Mouse (Mus musculus): ENCODE measurements around the gene Mrpl38.

Gene Mrpl38

GRCm38 (mm10) chr11:116138468-116139138, at the start of gene Mrpl38:
TSS of gene Mrpl38 (minus strand) at chr11:116138868.
- in situ Hi-C loops (cut with MboI, MseI) = loop anchor here (10.0 kb wide), 1 partner anchor 54 kb away; the partner anchor contains the start of gene Wbp2

GRCm38 (mm10) chr11:116187226-116187930, 48.7 kb upstream of the Mrpl38 start:
- in situ Hi-C loops (cut with MboI, MseI) = no loop called here

GRCm38 (mm10) chr11:116186360-116186759, 47.7 kb upstream of the Mrpl38 start:
- in situ Hi-C loops (cut with MboI, MseI) = no loop called here

GRCm38 (mm10) chr11:116185836-116186235, 47.2 kb upstream of the Mrpl38 start:
- in situ Hi-C loops (cut with MboI, MseI) = no loop called here

- in situ Hi-C loops (cut with MboI, MseI) = loop anchor here (5.0 kb wide), 1 partner anchor 956 kb away; no protein-coding TSS in a partner anchor
Observed at GRCm38 (mm10) chr11:116178411-116179121, 39.9 kb upstream of the Mrpl38 start.

- in situ Hi-C loops (cut with MboI, MseI) = loop anchor here (5.0 kb wide), 1 partner anchor 954 kb away; no protein-coding TSS in a partner anchor
Observed at GRCm38 (mm10) chr11:116176010-116176409, 37.3 kb upstream of the Mrpl38 start.

- in situ Hi-C loops (cut with MboI, MseI) = loop anchor here (5.0 kb wide), 1 partner anchor 953 kb away; no protein-coding TSS in a partner anchor
Observed at GRCm38 (mm10) chr11:116174775-116175448, 36.2 kb upstream of the Mrpl38 start.

- in situ Hi-C loops (cut with MboI, MseI) = no loop called here
Observed at GRCm38 (mm10) chr11:116171959-116172358, 33.3 kb upstream of the Mrpl38 start.

- in situ Hi-C loops (cut with MboI, MseI) = no loop called here
Observed at GRCm38 (mm10) chr11:116170003-116170800, 31.5 kb upstream of the Mrpl38 start.

GRCm38 (mm10) chr11:116169214-116169613, 30.5 kb upstream of the Mrpl38 start:
- in situ Hi-C loops (cut with MboI, MseI) = no loop called here

GRCm38 (mm10) chr11:116167884-116168439, 29.3 kb upstream of the Mrpl38 start, which contains the start of gene Fbf1:
TSS of gene Fbf1 (minus strand) at chr11:116168166.
- in situ Hi-C loops (cut with MboI, MseI) = no loop called here

- in situ Hi-C loops (cut with MboI, MseI) = no loop called here
Observed at GRCm38 (mm10) chr11:116167232-116167631, 28.6 kb upstream of the Mrpl38 start.

- in situ Hi-C loops (cut with MboI, MseI) = no loop called here
Observed at GRCm38 (mm10) chr11:116163002-116163401, 24.3 kb upstream of the Mrpl38 start.

GRCm38 (mm10) chr11:116162146-116162545, 23.5 kb upstream of the Mrpl38 start:
- in situ Hi-C loops (cut with MboI, MseI) = no loop called here

- in situ Hi-C loops (cut with MboI, MseI) = no loop called here
Observed at GRCm38 (mm10) chr11:116161312-116161711, 22.6 kb upstream of the Mrpl38 start.

GRCm38 (mm10) chr11:116150960-116151359, 12.3 kb upstream of the Mrpl38 start:
- in situ Hi-C loops (cut with MboI, MseI) = no loop called here

GRCm38 (mm10) chr11:116149341-116149740, 10.7 kb upstream of the Mrpl38 start:
- in situ Hi-C loops (cut with MboI, MseI) = no loop called here

GRCm38 (mm10) chr11:116148761-116149221, 10.1 kb upstream of the Mrpl38 start:
- in situ Hi-C loops (cut with MboI, MseI) = no loop called here

- in situ Hi-C loops (cut with MboI, MseI) = no loop called here
Observed at GRCm38 (mm10) chr11:116146294-116146985, 7.8 kb upstream of the Mrpl38 start.
